8 mouse cellular contexts compared by ENCODE assay signal in the genomic region with DNA sequence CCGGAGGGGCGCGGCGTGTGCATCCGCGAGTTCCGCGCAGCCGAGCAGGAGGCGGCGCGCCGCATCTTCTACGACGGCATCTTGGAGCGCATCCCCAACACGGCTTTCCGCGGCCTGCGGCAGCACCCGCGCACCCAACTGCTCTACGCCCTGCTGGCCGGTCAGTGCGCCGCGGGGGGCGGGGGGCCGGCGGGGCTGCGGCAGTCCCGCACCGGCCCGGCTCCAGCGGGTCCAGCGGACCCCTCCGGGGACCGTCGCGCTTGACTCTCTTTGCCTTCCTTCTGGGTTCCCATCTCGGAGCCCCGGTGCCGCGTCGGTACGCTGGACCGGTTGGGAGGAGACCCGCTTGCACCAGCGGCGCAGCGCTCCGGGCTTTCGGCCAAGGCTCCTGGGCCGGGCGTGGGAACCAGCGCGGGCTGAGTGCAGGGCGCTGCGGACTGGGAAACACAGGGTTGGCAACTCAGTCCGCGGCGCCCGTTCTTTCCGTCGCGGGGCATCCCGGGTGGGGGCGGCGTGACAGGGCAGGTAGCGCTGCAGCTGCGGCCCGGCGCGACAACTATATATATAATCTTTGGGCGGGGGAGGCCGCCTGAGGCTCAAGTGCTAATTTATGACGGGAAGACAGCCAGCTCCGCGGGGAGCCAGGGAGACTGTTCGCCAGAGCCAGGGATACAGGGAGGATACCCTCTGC. TPM values are rescaled to one million over a fixed set of nuclear protein-coding genes. Genes with fewer than 3 reads are reported as not detected.
DNase-seq lines count a peak whose midpoint lies in the region; ATAC-seq and TF ChIP-seq lines count a peak whose summit lies in the region.

No protein-coding gene starts in this region.

- H3K9me3 ChIP-seq in forebrain, embryonic 13.5 days (replicated peaks): no peaks in the 10 kb centered on the region
- H3K9me3 ChIP-seq in hindbrain, embryonic 12.5 days (replicated peaks): no peaks in the 10 kb centered on the region
- no peaks in the 10 kb centered on the region for H3K9me3 ChIP-seq in lung, postnatal 0 days (ENCODE audit: low read length)

- H3K4me2 ChIP-seq in forebrain, embryonic 13.5 days: peak overlapping the region; percentile 85
- H3K4me2 ChIP-seq in hindbrain, embryonic 12.5 days (replicated peaks): peak overlapping the region; percentile 78
- H3K4me2 ChIP-seq in lung, postnatal 0 days (replicated peaks; ENCODE audit: low read depth, low read length): peak overlapping the region; percentile 93

- under 1% methylated on average over 60 of the region's 80 CpGs for WGBS in forebrain, embryonic 13.5 days
- WGBS in hindbrain, embryonic 12.5 days: under 1% methylated on average over 61 of the region's 80 CpGs
- WGBS in lung, postnatal 0 days: 3% methylated on average over 57 of the region's 80 CpGs

- TF ChIP-seq CTCF in lung, postnatal 0 days (IDR thresholded peaks at IDR 0.05): no peak

- H3K27ac ChIP-seq in forebrain, embryonic 13.5 days: peak overlapping the region; percentile 98
- H3K27ac ChIP-seq in hindbrain, embryonic 12.5 days: peak overlapping the region; percentile 98
- no peak overlapping the region for H3K27ac ChIP-seq in lung, postnatal 0 days (ENCODE audit: low read length)

- H3K4me1 ChIP-seq in forebrain, embryonic 13.5 days: peaks cover 46% of the 10 kb centered on the region
- H3K4me1 ChIP-seq in hindbrain, embryonic 12.5 days: peaks cover 31% of the 10 kb centered on the region
- H3K4me1 ChIP-seq in lung, postnatal 0 days (ENCODE audit: insufficient read depth, low read depth, low read length): peaks cover 18% of the 10 kb centered on the region; the same call in 1 of the 2 replicates

- TF ChIP-seq EP300 in lung, postnatal 0 days (IDR thresholded peaks at IDR 0.05): no peak

- peak; percentile 37 for DNase-seq in MN1 (ENCODE audit: low spot score)
- DNase-seq in brain, adult 2 months (ENCODE audit: low read depth, low spot score): peak; percentile 82
- peak; percentile 60 to 65 for DNase-seq in layer of hippocampus, postnatal 25 days (ENCODE audit: extremely low spot score in 1 of 2, low spot score in 1 of 2)
- peak; percentile 21 for DNase-seq in lung, postnatal 0 days (ENCODE audit: low spot score)
- DNase-seq in right cerebral cortex, postnatal 14 days: peak; percentile 80
- no peak for DNase-seq in natural killer cell, adult 2 months (ENCODE audit: low spot score in 2 of 2)

- ATAC-seq in forebrain, embryonic 13.5 days: peak; percentile 22
- ATAC-seq in hindbrain, embryonic 12.5 days (ENCODE audit: low FRiP score): peak; percentile 29
- peak; percentile 43; the same call in 1 of the 2 replicates for ATAC-seq in lung, postnatal 0 days

- peaks cover 11% of the 10 kb centered on the region for H3K27me3 ChIP-seq in forebrain, embryonic 13.5 days
- H3K27me3 ChIP-seq in hindbrain, embryonic 12.5 days: peaks cover 23% of the 10 kb centered on the region
- peaks cover 55% of the 10 kb centered on the region for H3K27me3 ChIP-seq in lung, postnatal 0 days (replicated peaks; ENCODE audit: insufficient read depth, low read length)

- peaks cover 21% of the 10 kb centered on the region for H3K36me3 ChIP-seq in forebrain, embryonic 13.5 days (ENCODE audit: poor library complexity, severe bottlenecking)
- peaks cover 16% of the 10 kb centered on the region for H3K36me3 ChIP-seq in hindbrain, embryonic 12.5 days
- H3K36me3 ChIP-seq in lung, postnatal 0 days (ENCODE audit: insufficient read depth, low read length): no peaks in the 10 kb centered on the region

- H3K4me3 ChIP-seq in forebrain, embryonic 13.5 days: peak overlapping the region; percentile 87
- H3K4me3 ChIP-seq in hindbrain, embryonic 12.5 days: peak overlapping the region; percentile 77
- H3K4me3 ChIP-seq in lung, postnatal 0 days (ENCODE audit: low read depth, low read length): peak overlapping the region; percentile 49

- H3K9ac ChIP-seq in forebrain, embryonic 13.5 days: peak overlapping the region; percentile 86
- H3K9ac ChIP-seq in hindbrain, embryonic 12.5 days: peak overlapping the region; percentile 83
- no peak overlapping the region for H3K9ac ChIP-seq in lung, postnatal 0 days (replicated peaks; ENCODE audit: low read depth)

RNA-seq across cellular contexts. Expression of gene Nat8l, which starts 1.4 kb away (rescaled TPM):
- 3.2 and 3.7 TPM in 2 replicates for polyA plus RNA-seq in forebrain, embryonic 13.5 days (2015; fragmentation: Nextera tagmentation; extraction: Ambion mirVana)
- polyA plus RNA-seq in hindbrain, embryonic 12.5 days (2016; fragmentation: Nextera tagmentation; extraction: Ambion mirVana): 2.8 and 3.1 TPM in 2 replicates
- 100 to 1,000 TPM; 131 to 133 TPM for total RNA-seq in layer of hippocampus, postnatal 25 days (2021)
- polyA plus RNA-seq in lung, postnatal 0 days (2015; fragmentation: Nextera tagmentation; extraction: Ambion mirVana): 0.20 and 0.29 TPM in 2 replicates

RNA-seq across cellular contexts. Expression of gene Gm1673, which starts 14.0 kb away (rescaled TPM):
- 477 and 493 TPM in 2 replicates for polyA plus RNA-seq in forebrain, embryonic 13.5 days (2015; fragmentation: Nextera tagmentation; extraction: Ambion mirVana)
- polyA plus RNA-seq in hindbrain, embryonic 12.5 days (2016; fragmentation: Nextera tagmentation; extraction: Ambion mirVana): 377 and 404 TPM in 2 replicates
- total RNA-seq in layer of hippocampus, postnatal 25 days (2021): 10 to 100 TPM; 62.5 to 74.8 TPM
- 26.9 and 30.8 TPM in 2 replicates for polyA plus RNA-seq in lung, postnatal 0 days (2015; fragmentation: Nextera tagmentation; extraction: Ambion mirVana)

Comparison
In these comparisons a context has a peak if more than half of its experiments do, and no peak if none do; other contexts are left out.
1. DNase-seq: peak in MN1 (single experiment), brain, adult 2 months (single experiment), layer of hippocampus, postnatal 25 days (2 of 2), lung, postnatal 0 days (single experiment) and right cerebral cortex, postnatal 14 days (single experiment); none in natural killer cell, adult 2 months (0 of 2).
2. RNA of gene Gm1673, which starts 14.0 kb away (polyA plus RNA-seq): 477 to 493 TPM in forebrain, embryonic 13.5 days and 377 to 404 TPM in hindbrain, embryonic 12.5 days; 26.9 to 30.8 TPM in lung, postnatal 0 days; every median in the first group is over 10 times any median in the second.
3. Peak in every context shown above with its lines, with median percentiles within 50 percentile points of each other: ATAC-seq, H3K4me2 ChIP-seq and H3K4me3 ChIP-seq.